Mouse (Mus musculus) T-helper 17 cell (primary cell): ENCODE measurements at regions not wholly inside any gene's neighbourhood (a gene's known extent, or its start where the extent isn't known, plus 50 kb on each side); places are given as distances from the start of the nearest gene placed in this dataset.

Source experiments
- in situ Hi-C, 2 experiments: fragments of 300-600 bp; cut with MboI, MseI; formaldehyde crosslinking; loops; 1 replicate in 1 of 2; 2 replicates in 1 of 2; pipeline ENCODE4 v1.15.1; 2025; ENCODE audit warnings: high pct_unique_total_duplicates in 2 of 2

DNA sequence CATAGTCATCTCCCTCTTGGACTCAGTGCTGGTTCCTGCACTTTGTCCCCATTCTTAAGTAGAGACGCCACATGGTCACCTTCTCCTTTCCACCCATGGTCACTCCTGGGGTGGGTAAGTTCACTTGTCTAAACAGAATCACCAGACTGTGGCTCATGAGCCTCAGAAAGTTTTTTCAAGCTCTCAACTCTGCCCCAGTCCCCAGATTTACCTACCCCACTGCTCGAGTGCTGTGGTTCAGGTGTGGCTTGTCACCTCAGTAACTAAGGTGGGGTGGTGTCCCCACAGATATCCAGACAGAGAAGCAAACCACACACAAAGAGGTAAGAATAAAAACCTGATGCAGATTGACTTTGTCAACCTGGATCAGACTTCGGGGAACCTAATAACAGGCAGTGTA is 87.6 kb downstream of the Rpl10-ps3 start:
- in situ Hi-C loops, result loop anchor here in 1 of 2 experiments (10.0 kb wide), 1 partner anchor 328 kb away; no protein-coding TSS in a partner anchor

DNA sequence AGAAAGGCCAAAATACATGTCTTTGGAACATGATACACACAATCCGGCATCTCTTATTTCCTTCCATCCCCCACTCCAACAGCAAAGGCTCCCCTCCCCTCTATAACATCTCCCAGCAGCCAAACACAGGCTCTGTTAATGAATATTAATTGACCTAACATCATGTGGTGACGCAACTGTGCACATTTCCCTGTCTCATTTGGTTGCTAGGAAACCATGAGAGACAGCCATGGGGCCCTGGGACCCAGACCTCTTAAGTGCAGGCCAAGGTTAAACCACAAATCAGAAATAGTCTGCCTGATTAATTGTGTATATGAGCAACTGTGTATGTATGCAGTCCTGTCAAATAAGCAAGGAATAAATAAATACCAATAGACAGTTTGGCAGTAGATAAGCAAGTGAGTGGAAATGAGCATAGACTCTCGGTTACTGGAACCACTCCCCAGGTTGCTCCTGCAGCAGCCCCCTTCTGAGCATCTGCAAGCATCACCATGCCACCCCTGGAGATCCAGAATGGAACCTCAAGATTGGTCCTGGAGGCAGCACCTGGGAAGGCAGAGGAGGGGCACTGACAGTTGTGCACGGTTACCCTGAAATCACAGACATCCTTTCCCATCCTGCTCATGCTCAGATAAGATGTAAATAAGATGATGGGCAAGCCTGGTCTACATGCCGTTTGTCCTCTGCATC is 99.6 kb downstream of the Rpl10-ps3 start:
- in situ Hi-C loops, result no loop called here

DNA sequence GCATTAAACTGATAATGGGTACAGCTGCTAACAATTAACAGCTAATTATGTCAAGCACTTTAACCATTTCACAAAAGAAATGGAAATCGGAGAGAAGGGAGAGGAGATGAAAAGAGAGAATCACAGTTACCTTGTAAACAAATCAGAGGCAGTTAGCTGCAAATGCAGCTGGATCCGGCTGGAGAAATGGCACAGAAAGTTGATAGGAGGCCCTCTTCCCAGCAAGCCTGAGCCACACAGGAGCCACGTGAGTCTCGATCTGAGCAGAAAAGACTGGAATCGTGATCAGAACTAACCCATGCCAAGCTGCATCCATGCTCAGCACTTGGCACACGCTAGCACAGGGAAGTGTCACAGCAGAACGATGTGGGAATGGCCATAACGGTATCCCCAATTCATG is 103.8 kb downstream of the Rpl10-ps3 start:
- in situ Hi-C loops, result no loop called here

DNA sequence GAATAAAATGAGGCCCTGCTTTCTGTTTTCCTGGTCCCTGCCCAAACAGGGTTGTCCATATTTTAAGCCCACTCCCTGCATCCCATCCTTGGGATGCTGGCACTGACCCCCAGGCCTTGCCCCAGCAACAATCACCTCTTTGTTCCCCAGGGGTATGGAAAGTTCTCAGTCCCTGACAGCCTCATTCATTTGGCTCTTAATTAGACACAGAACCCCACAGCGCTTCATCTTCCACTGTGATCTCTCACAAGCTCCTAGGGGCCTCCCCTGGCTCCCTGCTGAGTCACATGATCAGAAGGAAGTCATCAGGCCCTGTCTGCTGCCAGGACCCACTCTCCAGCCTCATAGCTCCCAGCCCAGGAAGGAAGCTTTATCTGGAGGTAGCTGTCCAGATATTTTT is 108.9 kb downstream of the Rpl10-ps3 start:
- in situ Hi-C loops, result no loop called here

DNA sequence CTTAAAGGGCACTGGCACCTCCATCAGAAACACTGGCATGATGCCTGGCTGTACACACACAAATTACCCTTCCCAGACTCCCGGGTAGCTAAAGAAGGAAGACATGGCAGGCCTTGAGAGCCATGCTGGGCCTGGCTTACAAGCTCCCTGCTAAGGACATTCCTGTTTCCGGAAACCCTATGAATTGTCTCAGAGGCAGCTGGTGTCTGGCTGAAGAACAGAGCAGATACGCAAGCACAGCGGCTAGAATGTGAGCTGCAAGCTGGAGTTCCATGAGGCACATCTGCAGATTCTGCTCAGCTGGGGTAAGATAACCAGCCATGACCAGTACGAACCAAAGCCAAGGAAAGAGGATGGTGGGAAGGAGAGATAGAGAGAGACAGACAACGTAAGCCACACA is 110.1 kb downstream of the Rpl10-ps3 start:
- in situ Hi-C loops, result no loop called here

DNA sequence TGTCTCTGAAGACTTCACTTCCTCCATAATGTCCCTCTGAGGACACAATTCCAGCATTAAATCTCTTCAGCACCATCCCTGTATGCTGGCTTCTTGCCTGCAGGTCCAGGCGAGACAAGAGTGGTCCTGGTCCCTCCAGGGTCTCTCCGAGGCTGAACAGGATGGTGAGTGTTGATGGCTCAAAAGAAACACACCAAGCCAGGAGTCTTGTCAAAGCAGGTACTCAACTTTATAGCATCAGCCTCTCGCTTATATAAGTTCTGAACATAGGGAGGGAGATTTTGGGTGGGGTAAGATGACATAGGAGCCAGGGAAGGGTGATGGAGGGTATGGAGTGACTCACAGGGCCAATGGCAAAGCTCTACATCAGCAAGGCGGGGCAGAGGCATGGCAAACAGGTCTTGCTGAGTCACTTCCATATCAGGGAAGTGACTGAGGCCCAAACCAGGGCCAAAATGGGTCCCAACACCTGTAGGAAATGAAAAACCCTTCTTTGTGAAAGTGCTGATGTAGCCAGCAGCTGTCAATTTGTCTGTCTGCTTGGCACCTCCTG is 111.7 kb downstream of the Rpl10-ps3 start:
- in situ Hi-C loops, result no loop called here

DNA sequence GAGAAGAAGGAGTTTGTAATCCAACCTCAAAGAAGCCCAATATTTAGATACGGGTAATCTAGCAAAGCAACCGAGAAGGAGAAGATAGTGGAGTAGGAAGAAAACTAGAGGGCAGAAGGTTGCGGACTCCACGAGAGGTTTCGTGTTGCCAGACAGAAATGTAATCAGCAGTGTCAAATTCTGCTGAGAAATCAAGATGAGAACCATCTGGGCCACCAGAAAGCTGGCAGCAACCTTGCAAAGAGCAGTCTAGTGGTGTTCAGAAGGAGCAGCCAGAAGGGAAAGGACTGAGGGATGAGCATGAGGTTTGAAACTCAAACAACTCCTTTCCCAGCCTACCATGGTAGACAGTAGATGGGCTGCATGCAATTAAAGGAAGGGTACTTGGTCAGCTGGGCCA is 134.3 kb downstream of the Rpl10-ps3 start:
- in situ Hi-C loops, result no loop called here

DNA sequence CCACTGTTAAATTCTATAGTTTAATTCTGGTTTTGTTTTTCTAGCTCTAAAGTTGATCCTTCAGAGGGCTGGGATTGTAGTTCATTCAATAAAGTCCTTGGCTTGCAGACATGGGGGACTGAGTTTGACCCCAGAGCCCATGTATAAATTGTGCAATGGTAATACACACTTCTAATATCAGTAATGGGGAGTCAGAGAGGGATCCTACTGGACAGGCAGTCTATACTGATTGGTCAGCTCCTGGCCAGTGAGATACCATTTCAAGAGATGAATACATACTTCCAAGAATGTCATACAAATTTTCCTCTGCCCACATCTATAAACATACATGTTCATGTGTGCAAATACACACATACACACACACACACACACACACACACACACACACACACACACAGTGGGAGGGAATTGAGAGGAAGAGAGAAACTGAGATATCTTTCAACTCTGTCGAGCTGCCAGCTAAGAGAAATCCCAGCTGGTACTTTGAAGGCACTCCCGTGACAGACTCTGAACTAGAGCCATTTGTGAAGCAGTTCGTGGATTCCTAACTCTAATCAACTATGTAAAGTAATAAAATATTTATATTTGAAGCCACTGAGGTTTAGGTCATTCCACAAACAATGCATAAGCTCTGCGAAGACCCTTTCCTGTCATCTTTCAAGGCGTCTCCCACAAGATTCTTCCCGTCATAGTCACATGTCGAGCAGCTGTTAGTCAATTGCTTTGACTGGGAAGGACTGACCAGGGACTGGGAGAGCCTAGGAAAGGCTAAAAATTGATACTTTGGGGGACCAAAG is 145.1 kb downstream of the Rpl10-ps3 start:
- in situ Hi-C loops, result no loop called here

DNA sequence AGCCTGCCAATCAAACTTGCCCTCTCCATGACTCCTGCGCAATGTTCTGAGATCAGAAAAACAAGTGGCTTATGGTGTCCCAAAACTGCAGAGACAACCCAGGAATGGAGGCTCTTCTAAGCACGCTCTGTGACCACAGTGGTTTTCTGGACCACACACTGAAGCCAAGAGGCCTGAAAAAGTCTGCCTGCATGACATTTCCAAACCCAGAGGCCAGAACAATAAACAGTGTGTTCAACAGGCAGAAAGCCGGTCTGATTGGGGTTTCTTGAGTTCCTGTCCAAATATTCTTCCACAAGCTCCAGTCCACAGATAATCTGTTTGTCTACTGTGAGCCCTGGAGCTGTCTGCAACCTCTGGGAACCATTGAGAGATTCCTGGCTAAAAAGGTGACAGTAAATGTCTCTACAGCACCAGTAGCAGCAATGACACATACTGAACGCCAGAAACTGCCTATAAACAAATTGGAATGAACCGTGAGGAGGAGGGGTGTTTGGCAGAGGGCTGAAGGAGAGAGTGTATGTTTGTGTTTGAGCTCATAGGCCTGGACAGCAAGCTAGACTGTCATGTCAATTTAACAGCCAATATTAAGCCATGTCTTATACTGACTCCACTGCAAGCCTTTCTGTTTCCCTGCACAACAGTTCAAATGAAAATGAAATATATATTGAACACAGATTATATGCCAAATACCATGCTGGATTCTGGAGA is 152.2 kb downstream of the Rpl10-ps3 start:
- in situ Hi-C loops, result no loop called here

DNA sequence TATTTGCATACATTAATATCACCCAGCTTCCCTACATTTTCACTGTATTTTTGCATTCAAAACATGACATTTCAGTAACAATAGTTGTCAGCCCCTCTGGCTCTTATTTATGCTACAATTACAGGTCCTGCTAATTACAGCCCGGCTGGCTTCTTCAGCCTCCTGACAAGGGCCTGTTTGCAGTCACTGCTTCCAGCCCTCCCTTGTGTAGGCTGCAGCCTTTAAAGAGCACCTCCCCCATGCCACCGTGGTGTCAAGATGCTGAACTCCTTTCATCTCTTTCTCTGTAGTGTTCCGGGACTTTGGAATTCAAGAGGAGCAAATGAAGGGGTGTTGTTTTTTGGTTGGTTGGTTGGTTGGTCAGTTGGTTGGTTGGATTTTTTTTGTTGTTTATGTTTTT is 153.6 kb downstream of the Rpl10-ps3 start:
- in situ Hi-C loops, result no loop called here

DNA sequence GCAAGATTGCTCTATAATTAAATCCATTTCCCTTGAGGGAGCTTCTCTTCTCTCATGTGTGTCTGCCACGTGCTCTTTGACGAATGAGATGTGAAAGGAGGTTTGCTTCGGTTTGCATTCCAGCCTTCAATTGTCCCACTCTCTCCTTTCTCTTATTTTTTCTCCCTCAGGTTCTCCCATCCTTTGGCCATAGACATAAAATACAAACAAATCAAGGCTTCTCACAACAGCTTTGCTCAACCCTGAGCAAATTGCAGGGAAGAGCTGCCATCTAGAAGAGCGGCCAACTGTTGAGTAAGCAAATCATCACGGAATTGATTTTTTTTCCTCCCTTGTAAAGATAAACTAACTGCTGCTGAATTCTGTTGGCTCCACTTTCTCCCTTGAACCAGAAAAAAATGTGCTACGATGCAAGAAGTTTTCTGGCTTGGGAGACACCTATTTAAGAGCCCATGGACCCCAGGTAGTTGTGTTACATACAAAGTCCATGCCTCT is 156.1 kb downstream of the Rpl10-ps3 start:
- in situ Hi-C loops, result no loop called here

DNA sequence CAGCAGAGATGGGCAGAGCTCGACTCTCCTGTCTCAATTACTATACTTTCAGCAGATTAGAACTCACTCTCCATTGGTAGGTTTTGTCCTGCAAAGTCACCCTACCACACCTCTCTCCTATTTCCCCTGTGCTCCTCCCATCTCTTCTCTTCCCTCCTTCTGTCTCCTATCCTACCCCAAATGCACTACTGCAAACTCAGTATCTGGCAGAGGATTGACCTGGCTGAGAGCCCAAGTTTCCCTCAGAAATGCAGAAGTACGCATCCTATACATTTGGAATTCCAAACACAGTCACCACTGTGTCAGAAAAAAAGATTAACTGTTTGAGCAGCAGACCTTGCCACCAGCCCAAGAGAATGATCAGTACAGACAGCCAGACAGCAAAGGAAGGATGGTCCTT is 163.4 kb downstream of the Rpl10-ps3 start:
- in situ Hi-C loops, result no loop called here

DNA sequence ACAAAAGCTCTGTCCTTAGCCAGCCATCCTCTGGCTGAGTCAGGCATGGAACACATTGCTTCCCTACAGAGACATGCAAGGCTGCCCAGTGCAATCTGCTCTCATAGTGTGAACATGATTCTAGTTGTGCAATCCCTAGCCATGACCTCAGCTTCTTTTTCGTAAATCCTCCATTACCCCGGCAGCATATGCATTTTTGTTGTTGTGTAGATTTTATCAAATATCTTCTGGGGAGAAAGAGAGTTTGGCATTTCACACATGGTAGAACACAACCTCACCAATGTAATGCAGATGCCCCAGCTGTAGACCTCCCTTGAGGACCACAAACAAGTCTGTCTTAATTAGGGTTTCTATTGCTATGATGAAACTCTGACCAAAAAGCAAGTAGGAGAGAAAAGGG is 168.6 kb downstream of the Rpl10-ps3 start:
- in situ Hi-C loops, result no loop called here

DNA sequence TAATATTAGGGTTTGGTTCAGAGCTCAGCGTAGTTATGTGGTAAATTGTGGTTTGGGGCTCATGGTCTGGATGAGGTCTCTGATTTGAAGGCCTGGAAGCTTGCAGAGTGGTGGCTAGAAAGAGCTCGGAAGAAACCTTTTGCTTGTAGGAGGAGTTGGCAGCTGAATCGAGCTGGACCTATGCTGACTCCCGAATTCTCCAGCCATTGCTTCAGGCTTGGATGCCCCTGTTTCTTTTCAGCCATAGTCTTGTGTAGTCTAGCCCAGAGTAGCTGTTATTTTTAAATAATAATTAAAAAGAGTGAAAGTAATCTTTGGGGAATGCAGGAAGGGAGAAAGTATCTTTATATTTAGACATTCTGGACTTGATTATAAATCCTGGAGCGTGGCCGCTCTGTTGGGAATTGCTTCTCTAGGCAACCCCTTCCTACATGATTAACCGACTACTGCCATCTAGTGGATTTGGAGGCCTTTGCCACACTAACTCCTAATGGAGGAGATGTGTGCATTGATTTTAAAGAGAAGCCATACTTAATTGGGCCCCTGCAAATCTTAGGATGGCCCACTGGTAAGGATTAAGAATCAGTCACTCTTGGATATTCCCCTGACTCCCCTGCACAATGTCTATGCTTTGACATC is 172.8 kb downstream of the Rpl10-ps3 start:
- in situ Hi-C loops, result no loop called here

DNA sequence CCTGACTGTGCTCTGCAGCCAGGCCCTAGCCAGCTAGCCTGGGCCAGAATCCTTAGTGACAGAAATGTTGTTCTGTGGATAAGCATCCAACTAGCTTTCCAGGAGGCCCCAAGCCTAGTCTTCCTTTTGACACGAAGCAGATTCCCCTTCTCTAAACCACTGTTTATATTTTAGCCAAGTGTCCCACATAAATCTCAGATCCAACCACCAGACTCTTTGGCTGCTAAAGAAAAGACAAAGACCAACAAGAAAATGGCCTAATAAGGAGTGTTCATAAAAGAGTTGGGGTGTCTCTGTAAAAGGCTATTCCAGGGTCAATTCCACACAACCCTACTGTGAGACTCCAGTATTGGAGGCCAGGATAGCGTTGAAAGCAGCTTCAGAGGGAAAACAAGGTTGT is 173.6 kb downstream of the Rpl10-ps3 start:
- in situ Hi-C loops, result no loop called here

DNA sequence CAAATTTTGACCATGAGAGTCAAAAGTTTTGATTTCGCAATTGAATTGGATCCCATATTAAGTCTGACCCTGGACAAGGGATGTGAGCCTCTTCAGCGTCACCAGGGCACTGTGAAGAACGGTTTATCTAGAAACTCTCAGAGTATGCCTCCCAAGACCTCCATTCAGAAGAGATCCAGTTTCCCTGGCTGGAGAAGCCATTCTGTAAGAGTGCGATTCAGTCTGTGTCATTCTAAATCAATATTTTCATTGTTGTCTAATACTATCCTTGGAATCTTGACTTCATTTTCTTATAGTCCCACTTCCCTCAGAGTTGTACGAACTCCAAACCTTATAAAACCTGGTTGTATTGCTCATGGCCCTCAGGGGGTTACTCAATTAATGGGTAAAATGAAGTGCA is 174.1 kb downstream of the Rpl10-ps3 start:
- in situ Hi-C loops, result no loop called here

DNA sequence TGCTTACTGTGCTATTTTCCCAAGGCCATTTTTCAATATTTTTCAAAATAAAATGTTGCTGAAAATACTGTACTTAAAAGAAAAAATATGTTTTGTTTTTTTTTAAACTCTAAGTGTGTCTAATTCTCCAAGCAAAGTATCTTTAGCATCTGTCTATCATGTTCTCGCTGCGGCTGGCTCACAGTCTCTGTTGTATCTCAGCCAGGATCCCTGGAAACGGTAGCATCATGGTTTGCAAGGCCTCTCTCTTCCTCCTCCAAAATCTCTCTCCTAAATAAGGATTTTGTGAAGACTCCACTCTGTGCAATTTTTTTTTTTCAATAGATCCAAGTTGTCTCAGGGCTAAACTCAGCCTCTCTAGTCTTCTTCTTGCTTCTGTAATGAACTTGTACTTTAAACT is 190.2 kb downstream of the Rpl10-ps3 start:
- in situ Hi-C loops, result no loop called here

DNA sequence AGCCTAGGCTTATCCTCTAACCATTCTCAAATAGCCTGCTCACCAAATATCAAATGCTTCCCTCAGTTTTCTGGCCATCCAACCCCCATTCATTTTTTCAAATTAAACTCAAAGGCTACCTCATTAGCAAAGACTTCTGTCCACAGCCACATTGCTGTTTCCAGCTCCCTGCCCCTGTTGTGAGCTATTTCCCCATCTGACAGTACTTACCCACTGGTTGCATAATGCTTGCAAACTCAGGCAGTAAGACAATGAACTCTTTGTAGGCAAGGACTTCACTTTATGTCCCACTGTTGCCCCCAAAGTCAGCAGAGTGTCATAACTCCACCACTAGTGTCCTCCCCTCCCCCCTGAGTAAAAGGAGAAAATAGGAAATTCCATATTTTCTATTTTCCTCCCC is 194.7 kb downstream of the Rpl10-ps3 start:
- in situ Hi-C loops, result no loop called here

DNA sequence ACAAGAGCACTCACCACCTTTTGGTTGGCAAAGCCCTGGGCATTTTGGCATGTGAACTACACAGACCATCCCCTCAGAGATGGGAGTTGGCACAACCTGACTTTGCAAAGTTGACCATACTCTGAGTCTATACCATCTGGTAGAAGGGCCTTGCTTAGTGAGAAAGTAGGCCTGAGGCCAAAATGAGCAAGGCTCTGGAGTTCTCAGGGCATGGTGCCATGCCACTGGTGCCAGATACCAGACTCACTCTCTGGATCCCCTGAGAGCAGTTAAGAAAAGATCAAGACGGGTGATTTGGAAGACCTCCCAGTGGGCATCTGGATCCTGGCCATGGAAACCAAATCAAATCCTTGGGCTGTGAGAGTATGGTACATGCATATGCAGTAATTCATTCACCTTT is 202.0 kb downstream of the Rpl10-ps3 start:
- in situ Hi-C loops, result no loop called here

DNA sequence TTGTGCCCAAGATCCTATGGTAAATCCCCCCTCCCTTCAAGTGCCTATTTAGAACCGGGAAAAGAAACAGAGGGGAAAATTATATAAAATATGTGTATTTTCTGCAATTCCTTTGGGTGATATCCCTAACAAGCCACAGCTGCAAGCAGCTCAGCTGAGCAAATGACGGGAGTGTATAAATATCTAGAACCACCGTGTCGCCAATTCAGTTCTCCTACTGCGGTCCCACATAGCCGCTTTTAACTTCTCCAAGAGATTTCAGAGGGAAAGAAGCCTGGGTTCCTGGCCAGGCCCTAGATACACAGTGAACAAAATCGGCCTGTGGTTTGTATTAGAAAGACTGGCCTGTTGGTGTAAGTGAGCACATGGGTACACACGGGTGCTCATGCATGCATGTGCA is 202.7 kb downstream of the Rpl10-ps3 start:
- in situ Hi-C loops, result no loop called here

DNA sequence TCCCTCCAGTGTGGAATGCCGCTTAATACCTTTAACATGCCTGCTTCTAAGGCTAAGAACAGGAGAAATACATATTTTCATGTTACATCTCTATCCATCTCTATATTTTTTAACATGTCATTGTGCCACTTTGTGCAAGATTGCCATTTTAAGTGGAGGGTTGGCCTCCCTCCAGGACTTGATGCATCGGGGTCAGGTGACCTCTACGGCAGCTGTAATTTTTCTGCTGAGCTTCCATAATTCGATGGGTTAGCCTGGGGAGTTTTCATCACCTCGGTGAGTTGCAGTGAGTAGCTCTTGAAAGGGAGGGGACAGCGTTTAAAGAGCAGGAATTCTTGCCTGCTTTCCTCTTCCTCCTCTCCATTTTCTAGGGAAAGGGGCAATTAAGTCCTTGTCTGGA is 203.6 kb downstream of the Rpl10-ps3 start:
- in situ Hi-C loops, result no loop called here
